Mouse (Mus musculus) cerebral cortex, adult 2 months (tissue): ENCODE results near the gene Ttll1.

Experiments
- WGBS: fragments of 180-500 bp; shearing (Covaris S2); methylation state at CpG from one replicate; pipeline ENCODE4 v1.1.7; 2018; 5-methylcytosine and 5-hydroxymethylcytosine counted together

Gene Ttll1

GRCm38 (mm10) chr15:83510805-83511405, at the start of gene Ttll1:
Ttll1 (minus strand) TSS chr15:83510893.
- WGBS = 11% methylated on average over 41 of the region's 41 CpGs

GRCm38 (mm10) chr15:83555161-83555974, 44.7 kb upstream of the Ttll1 start:
- under 1% methylated on average over 73 of the region's 74 CpGs for WGBS

- WGBS = 84% methylated on average over 2 of the region's 2 CpGs
Observed at GRCm38 (mm10) chr15:83550137-83550536, 39.4 kb upstream of the Ttll1 start.

- 93% methylated on average over 8 of the region's 8 CpGs for WGBS
Observed at GRCm38 (mm10) chr15:83547144-83547543, 36.5 kb upstream of the Ttll1 start.

GRCm38 (mm10) chr15:83546029-83546428, 35.3 kb upstream of the Ttll1 start:
- WGBS = 93% methylated on average over 7 of the region's 7 CpGs

- WGBS = 89% methylated on average over 9 of the region's 9 CpGs
Observed at GRCm38 (mm10) chr15:83541647-83542287, 31.1 kb upstream of the Ttll1 start.

- 66% methylated on average over 4 of the region's 4 CpGs for whole genome bisulfite sequencing
Observed at GRCm38 (mm10) chr15:83539905-83540304, 29.2 kb upstream of the Ttll1 start.

GRCm38 (mm10) chr15:83538855-83539254, 28.2 kb upstream of the Ttll1 start:
- WGBS = 97% methylated on average over 2 of the region's 2 CpGs

GRCm38 (mm10) chr15:83535890-83536231, 25.2 kb upstream of the Ttll1 start:
- 73% methylated on average over 6 of the region's 6 CpGs for WGBS

GRCm38 (mm10) chr15:83534960-83535889, 24.5 kb upstream of the Ttll1 start:
- 68% methylated on average over 17 of the region's 17 CpGs for WGBS

- 83% methylated on average over 7 of the region's 7 CpGs for WGBS
Observed at GRCm38 (mm10) chr15:83532606-83533005, 21.9 kb upstream of the Ttll1 start.

GRCm38 (mm10) chr15:83531961-83532469, 21.3 kb upstream of the Ttll1 start:
- WGBS = 92% methylated on average over 4 of the region's 5 CpGs

- 90% methylated on average over 6 of the region's 6 CpGs for WGBS
Observed at GRCm38 (mm10) chr15:83530688-83531087, 20.0 kb upstream of the Ttll1 start.

GRCm38 (mm10) chr15:83530233-83530632, 19.5 kb upstream of the Ttll1 start:
- 74% methylated on average over 9 of the region's 9 CpGs for WGBS

GRCm38 (mm10) chr15:83529765-83530164, 19.1 kb upstream of the Ttll1 start:
- 82% methylated on average over 5 of the region's 5 CpGs for WGBS

- 94% methylated on average over 4 of the region's 4 CpGs for WGBS
Observed at GRCm38 (mm10) chr15:83528892-83529291, 18.2 kb upstream of the Ttll1 start.

GRCm38 (mm10) chr15:83527747-83528146, 17.1 kb upstream of the Ttll1 start:
- 93% methylated on average over 2 of the region's 2 CpGs for WGBS

- WGBS = 9% methylated on average over 26 of the region's 26 CpGs
Observed at GRCm38 (mm10) chr15:83527092-83527437, 16.4 kb upstream of the Ttll1 start.

- WGBS = under 1% methylated on average over 45 of the region's 45 CpGs
Observed at GRCm38 (mm10) chr15:83526424-83527091, 15.9 kb upstream of the Ttll1 start, which contains the start of gene Bik. Bik (plus strand) TSS chr15:83526862.

- WGBS = 93% methylated on average over 3 of the region's 3 CpGs
Observed at GRCm38 (mm10) chr15:83524333-83524729, 13.6 kb upstream of the Ttll1 start.
